Mouse (Mus musculus): ENCODE results near the gene Tpbpa. TPM values are rescaled to one million over a fixed set of nuclear protein-coding genes. Genes with fewer than 3 reads are reported as not detected.

Tpbpa gene
- not detected in 2 replicates for polyA plus RNA-seq (2012; rRNA removed)

DNA sequence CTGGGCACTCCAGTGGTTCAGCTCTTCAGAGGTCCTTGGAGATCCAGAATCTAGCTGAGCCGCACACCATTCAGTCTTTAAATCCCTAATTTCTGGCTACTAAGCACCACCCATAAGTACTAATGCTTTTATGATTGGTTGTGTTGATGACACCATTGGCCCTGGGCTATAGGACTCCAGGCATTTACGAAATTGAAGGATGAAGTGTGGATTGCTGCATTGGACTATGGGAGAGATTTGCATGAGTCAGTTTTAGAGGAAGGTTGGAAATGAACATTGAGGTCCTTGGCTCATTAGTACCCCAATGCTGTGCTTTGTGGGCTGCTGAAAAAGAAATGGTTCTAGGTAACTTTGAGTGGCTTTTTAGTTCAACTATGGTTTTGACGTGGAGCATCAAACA, at the start of gene Tpbpa:
Gene Tpbpa (minus strand): TSS at position 101 of the 400 bp plus-strand sequence.

DNA sequence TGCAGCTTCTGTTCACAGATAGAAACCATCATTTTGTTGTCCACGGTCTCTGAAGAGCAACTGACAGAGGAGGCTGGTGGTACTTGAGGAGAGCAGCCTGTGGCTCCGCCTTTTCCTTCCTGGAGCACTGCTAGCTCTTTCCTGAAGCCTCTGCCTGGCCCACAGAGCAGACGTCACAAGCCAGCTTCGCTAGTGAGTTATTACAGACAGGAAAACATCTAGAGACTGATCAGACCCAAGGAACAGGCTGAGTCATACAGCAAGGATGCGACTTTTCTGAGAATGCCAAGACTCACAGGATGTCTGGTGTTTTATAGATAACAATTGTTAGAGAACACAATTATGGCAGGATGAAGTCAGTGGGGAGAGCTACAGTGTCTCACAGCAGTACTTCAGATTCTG, 5.3 kb downstream of the Tpbpa start, which contains the start of the genes Gm49391 and Ctla2a:
Gene Gm49391 (minus strand): TSS at position 72 of the 402 bp plus-strand sequence.
Gene Ctla2a (minus strand): TSS at position 126 of the 402 bp plus-strand sequence.

GRCm38 (mm10) chr13:60935490-60935889, 6.3 kb downstream of the Tpbpa start, which contains the start of gene Gm49393:
Gene Gm49393 (minus strand): TSS chr13:60935590.

GRCm38 (mm10) chr13:60904780-60905179, 37.0 kb downstream of the Tpbpa start, which contains the start of gene Tpbpb:
Gene Tpbpb (minus strand): TSS chr13:60904880.

DNA sequence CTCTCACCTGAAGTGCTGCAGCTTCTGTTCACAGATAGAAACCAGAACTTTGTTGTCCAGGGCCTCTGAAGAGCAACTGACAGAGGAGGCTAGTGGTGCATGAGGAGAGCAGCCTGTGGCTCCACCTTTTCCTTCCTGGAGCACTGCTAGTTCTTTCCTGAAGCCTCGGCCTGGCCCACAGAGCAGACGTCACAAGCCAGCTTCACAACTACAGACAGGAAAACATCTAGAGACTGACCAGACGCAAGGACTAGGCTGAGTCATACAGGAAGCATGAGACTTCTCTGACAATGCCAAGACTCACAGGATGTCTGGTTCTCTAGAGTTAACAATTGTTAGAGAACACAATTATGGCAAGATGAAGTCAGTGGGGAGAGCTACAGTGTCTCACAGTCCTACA, 44.5 kb downstream of the Tpbpa start, which contains the start of gene Ctla2b:
Gene Ctla2b (minus strand): TSS at position 120 of the 400 bp plus-strand sequence.

DNA sequence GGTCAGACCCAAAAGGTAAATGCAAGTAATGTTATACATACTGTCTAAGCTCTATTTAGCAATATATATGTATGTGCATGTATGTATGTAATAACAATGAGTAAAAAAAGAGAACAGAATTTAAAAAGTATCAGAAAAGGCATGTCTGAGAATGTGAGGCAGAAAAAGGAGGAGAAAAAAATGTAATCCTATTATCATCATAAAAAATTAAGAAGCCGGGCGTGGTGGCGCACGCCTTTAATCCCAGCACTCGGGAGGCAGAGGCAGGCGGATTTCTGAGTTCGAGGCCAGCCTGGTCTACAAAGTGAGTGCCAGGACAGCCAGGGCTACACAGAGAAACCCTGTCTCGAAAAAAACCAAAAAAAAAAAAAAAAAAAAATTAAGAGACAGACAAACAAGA, 45.0 kb downstream of the Tpbpa start, which contains the start of gene Gm49392:
Gene Gm49392 (minus strand): TSS at position 101 of the 400 bp plus-strand sequence.

Other genes starting within 250 kb of the Tpbpa start
- not detected in 2 replicates for gene BC051665, start 155.6 kb downstream of the Tpbpa start, polyA plus RNA-seq (2012; rRNA removed)
- gene Ctsll3, start 139.1 kb downstream of the Tpbpa start, polyA plus RNA-seq (2012; rRNA removed) = not detected in 2 replicates
- not detected in 2 replicates for gene 4930486L24Rik, start 77.5 kb downstream of the Tpbpa start, polyA plus RNA-seq (2012; rRNA removed)
- gene Gm49392, start 45.1 kb downstream of the Tpbpa start, polyA plus RNA-seq (2012; rRNA removed) = not detected in 2 replicates
- 0.10 and 0.53 TPM in 2 replicates for gene Ctla2b, start 44.5 kb downstream of the Tpbpa start, polyA plus RNA-seq (2012; rRNA removed)
- not detected in 2 replicates for gene Tpbpb, start 37.1 kb downstream of the Tpbpa start, polyA plus RNA-seq (2012; rRNA removed)
- gene Gm49393, start 6.4 kb downstream of the Tpbpa start, polyA plus RNA-seq (2012; rRNA removed) = not detected in 2 replicates
- 0.08 and 0.12 TPM in 2 replicates for gene Gm49391, start 5.4 kb downstream of the Tpbpa start, polyA plus RNA-seq (2012; rRNA removed)
- gene Ctla2a, start 5.4 kb downstream of the Tpbpa start, polyA plus RNA-seq (2012; rRNA removed) = 0.63 and 1.1 TPM in 2 replicates
- gene Ctsj, start 64.0 kb upstream of the Tpbpa start, polyA plus RNA-seq (2012; rRNA removed) = not detected in 2 replicates
- not detected in 2 replicates for gene Ctsq, start 98.6 kb upstream of the Tpbpa start, polyA plus RNA-seq (2012; rRNA removed)
- gene Ctsr, start 222.3 kb upstream of the Tpbpa start, polyA plus RNA-seq (2012; rRNA removed) = not detected in 2 replicates

Data from stomach, adult 2 months (tissue).